Mouse (Mus musculus) forebrain, postnatal 0 days (tissue): ENCODE data around the gene Lrrc38. TPM values are rescaled to one million over a fixed set of nuclear protein-coding genes. Genes with fewer than 3 reads are reported as not detected.

Experiments used
- ATAC-seq: fragments of 200-750 bp; cut with Nextera tagmentation; 2 replicates; pipeline ENCODE4 v1.8.0; 2017; ENCODE audit warnings: mild to moderate bottlenecking, moderate library complexity
- DNase-seq: peaks from one replicate; pipeline ENCODE4 v3.0.0-alpha.2; 2015
- H3K27ac ChIP-seq: fragments of 300-500 bp; sonication (generic); 2 replicates; pipeline ENCODE4 v1.5.1; 2014; ENCODE audit warnings: low read depth, mild to moderate bottlenecking, antibody characterized with exemption, low read length, moderate library complexity, mixed read lengths
- H3K27me3 ChIP-seq: fragments of 300-500 bp; sonication (generic); 2 replicates; pipeline ENCODE4 v1.6.1; 2014; ENCODE audit warnings: mild to moderate bottlenecking, low read length, mixed read lengths; ENCODE audit not compliant: insufficient read depth
- H3K36me3 ChIP-seq: fragments of 300-500 bp; sonication (generic); 2 replicates; pipeline ENCODE4 v1.6.1; 2014; ENCODE audit warnings: mild to moderate bottlenecking, moderate library complexity; ENCODE audit not compliant: insufficient read depth
- H3K4me1 ChIP-seq: fragments of 300-500 bp; sonication (generic); 2 replicates; pipeline ENCODE4 v1.6.1; 2014; ENCODE audit warnings: antibody characterized with exemption; ENCODE audit not compliant: insufficient read depth
- H3K4me2 ChIP-seq: fragments of 300-500 bp; sonication (generic); 2 replicates; pipeline ENCODE4 v1.6.1; 2014; ENCODE audit warnings: low read depth, mild to moderate bottlenecking, moderate library complexity
- H3K4me3 ChIP-seq: fragments of 300-500 bp; sonication (generic); 2 replicates; pipeline ENCODE4 v1.5.1; 2014; ENCODE audit warnings: low read depth, low read length, mixed read lengths
- H3K9ac ChIP-seq: fragments of 300-500 bp; sonication (generic); 2 replicates; pipeline ENCODE4 v1.6.1; 2014; ENCODE audit warnings: mild to moderate bottlenecking
- H3K9me3 ChIP-seq: fragments of 300-500 bp; sonication (generic); 2 replicates; pipeline ENCODE4 v1.6.1; 2016; ENCODE audit warnings: low read length
- CTCF ChIP-seq: sonication (generic); IDR thresholded peaks from 2 replicates; pipeline ENCODE4 v1.5.1; 2016; ENCODE audit warnings: antibody characterized with exemption, control low read depth, low read depth
- WGBS: fragments of 180-500 bp; shearing (Covaris S2); extraction: QIAGEN DNeasy Blood & Tissue Kit; methylation state at CpG from one replicate; pipeline ENCODE4 v1.1.7; 2014; 5-methylcytosine and 5-hydroxymethylcytosine counted together
- polyA plus RNA-seq: library from polyadenylated mRNA; unstranded; fragments of >200 nt; fragmentation: Nextera tagmentation; extraction: Ambion mirVana; gene quantifications from 2 replicates; pipeline ENCODE4 v1.2.1, GENCODE M21; 2015
- total RNA-seq: library from RNA; depleted of rRNA; stranded (reverse); fragments of >200 nt; gene quantifications from 2 replicates; pipeline ENCODE4 v1.2.3, GENCODE M21; 2014; rRNA removed

Gene Lrrc38
- total and polyA plus RNA-seq, 2 experiments from 2014 or later, result 0.29 to 0.35 TPM

DNA sequence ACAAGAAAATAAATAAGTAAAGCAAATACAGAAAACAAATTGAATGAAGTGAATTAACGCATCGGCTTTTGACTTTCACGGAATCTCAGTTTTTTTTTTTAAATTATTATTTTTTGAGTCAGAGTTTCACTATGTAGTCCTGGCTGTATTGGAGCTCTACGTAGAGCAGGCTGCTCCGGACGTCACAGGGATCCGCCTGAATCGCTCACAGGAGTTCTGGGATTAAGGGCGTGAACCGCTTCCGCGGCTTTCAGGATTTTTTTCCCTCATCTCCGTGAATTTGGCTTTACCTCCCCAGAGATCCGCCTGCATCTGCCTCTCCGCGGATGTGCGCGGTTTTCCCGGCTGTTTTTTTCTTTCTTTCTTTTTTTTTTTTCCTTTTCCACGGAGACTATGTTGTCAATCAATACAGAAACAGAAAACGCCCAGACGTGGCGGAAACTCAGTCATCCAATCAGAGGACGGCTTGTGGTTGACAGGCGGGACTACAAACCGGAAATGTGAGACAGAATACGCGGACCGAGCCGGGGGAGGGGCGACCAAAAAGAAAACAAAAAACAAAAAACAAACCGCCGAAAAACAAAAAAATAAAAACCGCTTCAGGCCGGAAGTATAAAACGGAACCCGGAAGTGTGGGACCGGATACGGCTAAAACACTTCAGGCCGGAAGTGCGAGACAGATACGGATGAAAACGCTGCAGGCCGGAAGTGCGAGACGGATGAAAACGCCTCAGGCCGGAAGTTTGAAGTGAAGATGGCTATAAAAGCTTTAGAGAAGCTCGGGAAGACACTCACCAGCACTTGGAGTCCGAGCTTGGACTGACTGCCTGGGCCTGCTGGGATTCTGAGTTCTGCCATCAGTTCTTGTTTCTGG, 62.9 kb downstream of the Lrrc38 start, which contains the start of gene Pramef8:
Gene Pramef8 (plus strand): TSS at position 208 of the 874 bp plus-strand sequence.
- Histone ChIP-seq H3K9ac (peak within 1 kb of the TSS; percentile 51), H3K36me3 (peaks cover 23% of the 10 kb centered on the region), H3K4me1 (peaks cover 4% of the 10 kb centered on the region; the same call in 1 of the 2 replicates), H3K9me3 (no peaks in the 10 kb centered on the region), H3K27ac (peak within 1 kb of the TSS; percentile 87), H3K27me3 (no peaks in the 10 kb centered on the region), H3K4me2 (peak within 1 kb of the TSS; percentile 56), H3K4me3 (peak within 1 kb of the TSS; percentile 46)
- DNase-seq (peak; percentile 96), ATAC-seq (peak; percentile 97)
- 2% methylated on average over 50 of the region's 50 CpGs for WGBS
- TF ChIP-seq CTCF, result no peak

GRCm38 (mm10) chr4:143413621-143414020, 64.1 kb downstream of the Lrrc38 start:
- DNase-seq (no peak), ATAC-seq (no peak)
- no peak for TF ChIP-seq CTCF
- Histone ChIP-seq H3K4me2 (no peak overlapping the region), H3K4me3 (no peak overlapping the region), H3K9ac (no peak overlapping the region), H3K27me3 (no peaks in the 10 kb centered on the region), H3K27ac (no peak overlapping the region), H3K36me3 (peaks cover 34% of the 10 kb centered on the region), H3K9me3 (no peaks in the 10 kb centered on the region), H3K4me1 (peaks cover 4% of the 10 kb centered on the region; the same call in 1 of the 2 replicates)
- 98% methylated on average over 1 of the region's 1 CpGs for WGBS

GRCm38 (mm10) chr4:143414121-143414520, 64.6 kb downstream of the Lrrc38 start:
- WGBS, result 97% methylated on average over 3 of the region's 3 CpGs
- Histone ChIP-seq H3K9me3 (no peaks in the 10 kb centered on the region), H3K9ac (no peak overlapping the region), H3K4me3 (no peak overlapping the region), H3K4me1 (peaks cover 4% of the 10 kb centered on the region; the same call in 1 of the 2 replicates), H3K36me3 (peaks cover 39% of the 10 kb centered on the region), H3K4me2 (no peak overlapping the region), H3K27me3 (no peaks in the 10 kb centered on the region), H3K27ac (no peak overlapping the region)
- no peak for ATAC-seq
- no peak for DNase-seq
- TF ChIP-seq CTCF, result no peak

Other genes with a start within 250 kb of the Lrrc38 start
- 20.0 and 23.7 TPM in 2 replicates for gene Prdm2, start 136.8 kb upstream of the Lrrc38 start, total RNA-seq
- gene Prdm2, start 136.8 kb upstream of the Lrrc38 start, polyA plus RNA-seq, result 8.4 and 12.1 TPM in 2 replicates
- 31.5 and 36.8 TPM in 2 replicates for gene Pdpn, start 50.2 kb upstream of the Lrrc38 start, total RNA-seq
- gene Pdpn, start 50.2 kb upstream of the Lrrc38 start, polyA plus RNA-seq, result 38.7 and 39.2 TPM in 2 replicates
- not detected in 2 replicates for gene Pramel1, start 44.7 kb downstream of the Lrrc38 start, total RNA-seq
- not detected in 2 replicates for gene Pramel1, start 44.7 kb downstream of the Lrrc38 start, polyA plus RNA-seq
- gene Pramef8, start 62.7 kb downstream of the Lrrc38 start, total RNA-seq, result 38.3 and 49.5 TPM in 2 replicates
- 17.3 and 17.4 TPM in 2 replicates for gene Pramef8, start 62.7 kb downstream of the Lrrc38 start, polyA plus RNA-seq
- gene Oog4, start 100.6 kb downstream of the Lrrc38 start, total RNA-seq, result not detected in 2 replicates
- gene Oog4, start 100.6 kb downstream of the Lrrc38 start, polyA plus RNA-seq, result not detected in 2 replicates
- gene Gm13043, start 161.6 kb downstream of the Lrrc38 start, total RNA-seq, result not detected in 2 replicates
- not detected in 2 replicates for gene Gm13043, start 161.6 kb downstream of the Lrrc38 start, polyA plus RNA-seq
- not detected in 2 replicates for gene Gm13040, start 186.2 kb downstream of the Lrrc38 start, total RNA-seq
- gene Gm13040, start 186.2 kb downstream of the Lrrc38 start, polyA plus RNA-seq, result not detected in 2 replicates
- gene BC080695, start 201.9 kb downstream of the Lrrc38 start, total RNA-seq, result not detected in 2 replicates
- not detected in 2 replicates for gene BC080695, start 201.9 kb downstream of the Lrrc38 start, polyA plus RNA-seq
- gene Gm13057, start 202.0 kb downstream of the Lrrc38 start, total RNA-seq, result not detected in 2 replicates
- not detected in 2 replicates for gene Gm13057, start 202.0 kb downstream of the Lrrc38 start, polyA plus RNA-seq